Mouse (Mus musculus) myocyte (in vitro differentiated cells): ENCODE measurements at regions not wholly inside any gene's neighbourhood (a gene's known extent, or its start where the extent isn't known, plus 50 kb on each side); places are given as distances from the start of the nearest gene placed in this dataset.

Experiments used
- MAX ChIP-seq: IDR thresholded peaks from one replicate; pipeline ENCODE4 v1.6.1; 2011; ENCODE audit warnings: low read depth, mild to moderate bottlenecking, control low read depth
- POLR2A ChIP-seq: IDR thresholded peaks from one replicate; pipeline ENCODE4 v1.6.1; 2011; ENCODE audit warnings: low read depth, mild to moderate bottlenecking, control low read depth, moderate library complexity; ENCODE audit not compliant: insufficient read length
- POLR2AphosphoS2 ChIP-seq: IDR thresholded peaks from one replicate; pipeline ENCODE4 v1.6.1; 2011; ENCODE audit warnings: low read depth, control low read depth; ENCODE audit not compliant: insufficient read length
- SRF ChIP-seq: IDR thresholded peaks from one replicate; pipeline ENCODE4 v1.6.1; 2011; ENCODE audit warnings: low read depth; ENCODE audit not compliant: control insufficient read depth, insufficient read length
- TCF12 ChIP-seq: IDR thresholded peaks from one replicate; pipeline ENCODE4 v1.6.1; 2011; ENCODE audit warnings: mild to moderate bottlenecking, control low read depth; ENCODE audit not compliant: poor library complexity, insufficient read depth, severe bottlenecking
- USF1 ChIP-seq: IDR thresholded peaks from one replicate; pipeline ENCODE4 v1.6.1; 2011; ENCODE audit warnings: low read depth, mild to moderate bottlenecking, control low read depth, moderate library complexity

- TF ChIP-seq MAX (no peak), TCF12 (no peak), POLR2AphosphoS2 (no peak), SRF (no peak), POLR2A (no peak), USF1 (no peak)
Observed at GRCm38 (mm10) chr7:36090291-36091123, 287.7 kb upstream of the Zfp507 start.
